Mouse (Mus musculus) heart, embryonic 10.5 days (tissue): ENCODE results near the gene Gm21905. TPM values are rescaled to one million over a fixed set of nuclear protein-coding genes. Genes with fewer than 3 reads are reported as not detected.

Source experiments
- DNase-seq: peaks from one replicate; pipeline ENCODE4 v3.0.0-alpha.2; 2017; ENCODE audit warnings: low spot score
- H3K27ac ChIP-seq: fragments of 300-500 bp; sonication (generic); 2 replicates; pipeline ENCODE4 v1.5.1; 2016; ENCODE audit warnings: mild to moderate bottlenecking
- H3K27me3 ChIP-seq: fragments of 300-500 bp; sonication (generic); 2 replicates; pipeline ENCODE4 v1.6.1; 2016; ENCODE audit warnings: mild to moderate bottlenecking; ENCODE audit not compliant: poor library complexity, insufficient read depth, severe bottlenecking
- H3K36me3 ChIP-seq: fragments of 300-500 bp; sonication (generic); 2 replicates; pipeline ENCODE4 v1.6.1; 2016; ENCODE audit warnings: mild to moderate bottlenecking, moderate library complexity
- H3K4me1 ChIP-seq: fragments of 300-500 bp; sonication (generic); 2 replicates; pipeline ENCODE4 v1.6.1; 2016; ENCODE audit warnings: mild to moderate bottlenecking
- H3K4me3 ChIP-seq: fragments of 300-500 bp; sonication (generic); 2 replicates; pipeline ENCODE4 v1.5.1; 2016; ENCODE audit warnings: mild to moderate bottlenecking, moderate library complexity
- H3K9me3 ChIP-seq: fragments of 300-500 bp; sonication (generic); 2 replicates; pipeline ENCODE4 v1.6.1; 2016; ENCODE audit warnings: mild to moderate bottlenecking, moderate library complexity
- WGBS: fragments of 180-500 bp; shearing (Covaris S2); methylation state at CpG from one replicate; pipeline ENCODE4 v1.1.7; 2016; 5-methylcytosine and 5-hydroxymethylcytosine counted together
- polyA plus RNA-seq: library from polyadenylated mRNA; unstranded; fragments of >200 nt; fragmentation: Nextera tagmentation; extraction: Ambion mirVana; gene quantifications from 2 replicates; pipeline ENCODE4 v1.2.1, GENCODE M21; 2016

Gm21905 gene
- not detected in 2 replicates for polyA plus RNA-seq

DNA sequence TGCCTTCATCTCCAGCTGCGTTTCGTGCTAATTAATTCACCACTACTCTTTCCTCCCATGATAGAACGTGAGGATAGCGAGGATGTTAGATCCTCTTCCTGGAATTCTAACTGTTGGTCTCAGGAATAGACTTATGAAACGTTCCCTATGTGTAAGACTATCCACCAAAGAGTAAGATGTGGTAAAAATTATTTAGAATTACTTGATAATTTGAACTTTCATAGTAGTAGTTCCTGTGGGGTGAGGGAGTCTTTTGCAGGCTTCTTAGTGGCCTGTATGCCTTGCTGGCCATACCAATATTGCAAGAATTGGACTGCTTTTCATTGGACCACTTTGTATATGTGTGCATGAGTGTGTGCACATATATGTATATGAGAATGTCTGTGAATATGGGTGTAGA, at the start of gene Gm21905:
Gene Gm21905 (minus strand): TSS at position 101 of the 400 bp plus-strand sequence.
- Histone ChIP-seq H3K9me3 (no peaks in the 10 kb centered on the region), H3K36me3 (no peaks in the 10 kb centered on the region), H3K4me1 (no peaks in the 10 kb centered on the region), H3K27ac (no peak within 1 kb of the TSS), H3K27me3 (no peaks in the 10 kb centered on the region), H3K4me3 (no peak within 1 kb of the TSS)
- no peak for DNase-seq
- WGBS, result 82% methylated on average over 5 of the region's 5 CpGs

DNA sequence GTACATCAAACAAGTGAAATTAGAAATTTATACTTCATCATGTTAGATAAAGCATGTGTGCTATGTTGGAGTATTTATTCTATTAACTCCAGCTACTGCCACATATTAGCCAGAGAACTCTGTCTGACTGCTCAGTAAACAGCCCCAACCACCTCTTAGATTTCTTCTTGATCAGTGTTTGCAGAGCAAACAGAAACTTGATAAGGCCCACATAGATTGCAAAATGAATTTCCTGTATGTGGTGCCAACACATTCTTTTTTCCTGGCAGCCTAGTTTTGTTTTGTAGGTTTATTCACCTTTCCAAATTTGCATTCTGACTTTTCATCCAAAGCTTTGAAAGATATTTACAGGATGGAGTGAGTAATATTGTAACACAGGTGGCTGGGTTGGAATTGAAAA, 44.2 kb upstream of the Gm21905 start:
- Histone ChIP-seq H3K4me3 (no peak overlapping the region), H3K36me3 (no peaks in the 10 kb centered on the region), H3K27ac (no peak overlapping the region), H3K4me1 (no peaks in the 10 kb centered on the region), H3K27me3 (no peaks in the 10 kb centered on the region), H3K9me3 (no peaks in the 10 kb centered on the region)
- DNase-seq, result no peak

DNA sequence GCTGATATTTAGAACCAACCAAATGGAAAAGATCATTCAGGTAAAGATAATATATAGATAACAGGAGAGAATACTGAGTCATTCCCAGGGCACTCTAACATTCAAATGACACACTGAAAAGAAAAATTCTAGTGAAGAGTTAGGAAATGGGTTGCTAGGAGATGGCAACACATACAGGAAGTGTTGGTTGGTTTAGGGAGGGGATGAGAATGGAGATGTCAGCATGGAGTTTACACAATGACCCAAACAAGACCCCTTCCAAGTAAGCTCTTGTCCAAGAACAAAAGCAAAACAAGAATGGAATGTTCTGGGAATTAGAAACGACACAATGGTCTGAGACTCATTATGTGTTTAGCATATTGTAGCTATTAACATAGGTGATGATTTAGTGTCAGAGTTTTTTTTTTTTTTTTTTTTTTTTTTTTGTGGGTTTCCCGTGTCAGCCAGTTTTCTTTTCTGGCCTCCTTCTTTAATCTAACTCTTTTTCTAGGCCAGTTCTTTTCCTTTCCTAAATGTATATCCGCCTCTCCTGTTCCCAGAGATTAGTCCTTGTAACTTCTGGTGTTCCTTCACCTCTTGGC, 35.8 kb upstream of the Gm21905 start:
- Histone ChIP-seq H3K9me3 (no peaks in the 10 kb centered on the region), H3K27ac (no peak overlapping the region), H3K36me3 (no peaks in the 10 kb centered on the region), H3K4me3 (no peak overlapping the region), H3K4me1 (no peaks in the 10 kb centered on the region), H3K27me3 (no peaks in the 10 kb centered on the region)
- DNase-seq, result no peak
- 66% methylated on average over 3 of the region's 3 CpGs for WGBS

DNA sequence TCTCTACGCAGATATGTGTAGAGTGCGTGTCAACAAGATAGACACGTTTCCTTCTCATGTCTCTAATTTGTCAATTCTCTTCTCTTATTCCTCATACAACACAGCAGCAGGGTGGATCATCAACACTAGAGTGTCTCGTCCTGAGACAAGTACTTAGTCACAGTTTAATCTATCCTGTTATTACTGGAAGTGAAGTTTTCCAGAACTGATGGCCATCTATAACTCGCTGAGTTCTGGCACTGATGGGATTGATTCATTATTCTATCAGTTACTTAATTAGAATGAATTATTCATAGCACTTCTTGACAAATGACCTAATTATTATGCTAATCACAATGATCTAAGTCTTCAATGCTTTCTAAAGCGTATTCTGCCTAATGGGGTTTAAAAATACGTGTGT, 23.3 kb upstream of the Gm21905 start:
- H3K36me3 ChIP-seq, result no peaks in the 10 kb centered on the region
- 81% methylated on average over 7 of the region's 7 CpGs for WGBS
- no peak overlapping the region for H3K27ac ChIP-seq
- no peak overlapping the region for H3K4me3 ChIP-seq
- DNase-seq, result no peak
- H3K27me3 ChIP-seq, result no peaks in the 10 kb centered on the region
- H3K9me3 ChIP-seq, result no peaks in the 10 kb centered on the region
- H3K4me1 ChIP-seq, result no peaks in the 10 kb centered on the region

DNA sequence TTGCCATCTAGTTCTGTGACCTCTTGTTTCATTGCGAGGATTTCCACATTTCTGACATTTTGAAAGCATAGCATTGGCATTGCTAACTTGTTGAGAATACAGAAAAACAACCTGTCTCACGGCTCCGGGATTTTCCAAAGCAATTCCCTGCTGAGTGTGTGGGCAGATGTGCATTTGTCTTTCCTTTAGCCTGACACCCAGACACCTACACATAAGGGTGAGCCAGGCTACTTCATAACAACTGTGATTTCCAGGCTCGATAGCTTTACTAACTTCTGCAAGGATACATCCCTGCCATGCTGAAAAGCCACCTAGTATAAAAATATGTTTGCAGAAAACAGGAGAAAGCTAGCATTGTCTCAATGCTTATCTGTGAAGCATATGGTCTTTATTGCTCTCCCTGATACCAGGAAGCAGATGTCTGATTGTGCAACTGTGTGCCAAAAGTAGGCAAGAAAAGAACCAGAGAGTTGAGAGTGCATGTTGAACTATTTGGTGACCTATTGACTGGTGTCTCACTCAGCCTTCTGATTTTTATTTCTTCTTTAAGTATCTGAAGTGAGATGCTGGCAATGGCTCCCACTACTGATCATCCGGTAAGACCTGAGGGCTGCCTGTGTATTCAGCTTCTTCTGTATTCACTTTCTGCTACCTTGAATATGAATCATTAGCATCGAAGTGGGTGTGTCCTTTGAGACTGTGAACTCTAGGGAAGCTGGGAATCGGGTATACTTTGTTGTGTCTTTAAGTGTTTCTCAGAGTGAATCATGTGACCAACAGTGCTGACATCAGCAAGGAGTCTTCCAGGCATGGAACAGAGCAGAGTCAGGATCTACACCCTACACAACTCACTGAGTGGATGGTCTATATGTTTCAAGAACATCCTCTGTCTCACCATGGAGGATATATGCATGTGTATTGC, 15.7 kb upstream of the Gm21905 start:
- Histone ChIP-seq H3K27me3 (no peaks in the 10 kb centered on the region), H3K9me3 (no peaks in the 10 kb centered on the region), H3K27ac (no peak overlapping the region), H3K4me1 (no peaks in the 10 kb centered on the region), H3K4me3 (no peak overlapping the region), H3K36me3 (no peaks in the 10 kb centered on the region)
- 78% methylated on average over 7 of the region's 7 CpGs for WGBS
- DNase-seq, result no peak

- Histone ChIP-seq H3K27ac (no peak overlapping the region), H3K27me3 (no peaks in the 10 kb centered on the region), H3K4me3 (no peak overlapping the region), H3K4me1 (no peaks in the 10 kb centered on the region), H3K36me3 (no peaks in the 10 kb centered on the region), H3K9me3 (no peaks in the 10 kb centered on the region)
- no peak for DNase-seq
- WGBS, result 80% methylated on average over 7 of the region's 7 CpGs
Measured at GRCm38 (mm10) chr5:67955486-67955885, 9.3 kb upstream of the Gm21905 start.

- Histone ChIP-seq H3K9me3 (no peaks in the 10 kb centered on the region), H3K4me1 (no peaks in the 10 kb centered on the region), H3K36me3 (no peaks in the 10 kb centered on the region), H3K27ac (no peak overlapping the region), H3K4me3 (no peak overlapping the region), H3K27me3 (no peaks in the 10 kb centered on the region)
- no peak for DNase-seq
- WGBS, result 72% methylated on average over 4 of the region's 4 CpGs
Measured at GRCm38 (mm10) chr5:67954097-67954496, 7.9 kb upstream of the Gm21905 start.

DNA sequence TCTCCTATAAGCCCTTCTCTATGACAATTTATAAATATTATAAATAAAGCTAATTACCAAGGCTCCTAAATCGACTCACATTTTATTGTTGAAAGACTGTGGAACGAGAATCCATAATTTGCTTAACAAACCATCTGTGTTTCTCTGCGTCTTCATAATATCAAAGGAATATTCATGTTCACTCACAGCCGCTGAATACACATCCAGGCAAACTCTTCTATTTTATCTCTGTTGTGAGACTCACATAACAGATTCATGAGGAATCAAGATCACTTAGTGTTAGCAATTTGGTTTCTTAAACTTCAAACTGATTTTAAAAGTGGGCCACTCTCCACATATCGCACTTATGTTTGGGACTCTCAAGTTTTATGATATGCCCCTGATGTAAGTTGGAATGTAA, 1.9 kb upstream of the Gm21905 start:
- H3K4me1 ChIP-seq, result no peaks in the 10 kb centered on the region
- WGBS, result 87% methylated on average over 5 of the region's 5 CpGs
- H3K4me3 ChIP-seq, result no peak overlapping the region
- DNase-seq, result no peak
- H3K36me3 ChIP-seq, result no peaks in the 10 kb centered on the region
- no peaks in the 10 kb centered on the region for H3K9me3 ChIP-seq
- no peaks in the 10 kb centered on the region for H3K27me3 ChIP-seq
- H3K27ac ChIP-seq, result no peak overlapping the region

GRCm38 (mm10) chr5:67947006-67947405, 785 bp upstream of the Gm21905 start:
- no peak for DNase-seq
- Histone ChIP-seq H3K27me3 (no peaks in the 10 kb centered on the region), H3K27ac (no peak overlapping the region), H3K4me3 (no peak overlapping the region), H3K9me3 (no peaks in the 10 kb centered on the region), H3K4me1 (no peaks in the 10 kb centered on the region), H3K36me3 (no peaks in the 10 kb centered on the region)

- Histone ChIP-seq H3K4me1 (no peaks in the 10 kb centered on the region), H3K27me3 (no peaks in the 10 kb centered on the region), H3K27ac (no peak overlapping the region), H3K9me3 (no peaks in the 10 kb centered on the region), H3K36me3 (no peaks in the 10 kb centered on the region), H3K4me3 (no peak overlapping the region)
- DNase-seq, result no peak
- WGBS, result 85% methylated on average over 1 of the region's 1 CpGs
Measured at GRCm38 (mm10) chr5:67944074-67944785, 2.0 kb downstream of the Gm21905 start.

- H3K27ac ChIP-seq, result no peak overlapping the region
- DNase-seq, result no peak
- no peaks in the 10 kb centered on the region for H3K36me3 ChIP-seq
- no peaks in the 10 kb centered on the region for H3K27me3 ChIP-seq
- 39% methylated on average over 2 of the region's 2 CpGs for WGBS
- H3K9me3 ChIP-seq, result no peaks in the 10 kb centered on the region
- H3K4me3 ChIP-seq, result no peak overlapping the region
- no peaks in the 10 kb centered on the region for H3K4me1 ChIP-seq
Measured at GRCm38 (mm10) chr5:67943199-67943598, 3.0 kb downstream of the Gm21905 start.

DNA sequence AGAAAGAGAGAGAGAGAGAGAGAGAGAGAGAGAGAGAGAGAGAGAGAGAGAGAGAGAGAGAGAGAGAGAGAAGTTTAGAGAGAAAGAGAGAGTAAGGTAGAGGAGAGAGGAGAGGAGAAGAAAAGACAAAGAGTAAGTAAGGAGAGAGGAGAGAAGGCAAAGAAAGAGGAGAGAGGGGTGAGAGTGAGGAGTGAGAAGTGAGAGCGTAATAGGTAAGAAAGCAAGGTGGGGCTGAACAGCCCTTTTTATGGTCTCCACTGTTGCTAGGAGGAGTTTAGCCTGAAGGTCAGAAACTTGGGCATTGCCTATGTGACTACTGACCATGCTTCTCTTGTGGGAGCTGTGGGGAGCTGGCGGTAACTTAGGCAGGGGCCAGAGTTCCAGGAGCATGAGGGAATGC, 4.9 kb downstream of the Gm21905 start, which contains the start of gene Gm5108:
Gene Gm5108 (plus strand): TSS at position 301 of the 400 bp plus-strand sequence.
- no peaks in the 10 kb centered on the region for H3K27me3 ChIP-seq
- no peak within 1 kb of the TSS for H3K27ac ChIP-seq
- H3K36me3 ChIP-seq, result no peaks in the 10 kb centered on the region
- WGBS, result 88% methylated on average over 2 of the region's 2 CpGs
- H3K9me3 ChIP-seq, result no peaks in the 10 kb centered on the region
- no peak for DNase-seq
- H3K4me1 ChIP-seq, result no peaks in the 10 kb centered on the region
- H3K4me3 ChIP-seq, result no peak within 1 kb of the TSS

GRCm38 (mm10) chr5:67931623-67932022, 14.6 kb downstream of the Gm21905 start:
- DNase-seq, result no peak
- Histone ChIP-seq H3K4me3 (no peak overlapping the region), H3K36me3 (no peaks in the 10 kb centered on the region), H3K27ac (no peak overlapping the region), H3K4me1 (no peaks in the 10 kb centered on the region), H3K9me3 (no peaks in the 10 kb centered on the region), H3K27me3 (no peaks in the 10 kb centered on the region)
- 53% methylated on average over 2 of the region's 2 CpGs for WGBS
